Mouse (Mus musculus) adrenal gland, adult (tissue): Measurements from ENCODE around the gene Thbd.

ENCODE experiments used
- DNase-seq, 2 experiments: peaks; one replicate each; pipeline ENCODE4 v3.0.0; 2022 to 2023; ENCODE audit warnings: low spot score in 1 of 2; ENCODE audit not compliant: inconsistent age in 2 of 2

Gene Thbd

GRCm38 (mm10) chr2:148425709-148426382, 17.9 kb upstream of the Thbd start:
- no peak for DNase-seq

GRCm38 (mm10) chr2:148421706-148422105, 13.7 kb upstream of the Thbd start:
- no peak for DNase-seq

GRCm38 (mm10) chr2:148421112-148421511, 13.1 kb upstream of the Thbd start:
- no peak for DNase-seq

- no peak for DNase-seq
Observed at GRCm38 (mm10) chr2:148419776-148420175, 11.8 kb upstream of the Thbd start.

GRCm38 (mm10) chr2:148419151-148419550, 11.2 kb upstream of the Thbd start:
- no peak for DNase-seq

GRCm38 (mm10) chr2:148409821-148410220, 1.8 kb upstream of the Thbd start:
- no peak for DNase-seq

GRCm38 (mm10) chr2:148409141-148409540, 1.2 kb upstream of the Thbd start:
- DNase-seq: peak; percentile 83 to 95

GRCm38 (mm10) chr2:148408761-148409120, 753 bp upstream of the Thbd start:
- no peak for DNase-seq

- DNase-seq: peak; percentile 69 to 91
Observed at GRCm38 (mm10) chr2:148406971-148407869, 768 bp downstream of the Thbd start.

GRCm38 (mm10) chr2:148406160-148406970, 1.6 kb downstream of the Thbd start:
- DNase-seq: peak; percentile 41 to 74

- DNase-seq: no peak
Observed at GRCm38 (mm10) chr2:148404906-148405305, 3.1 kb downstream of the Thbd start.

- DNase-seq: no peak
Observed at GRCm38 (mm10) chr2:148402227-148402626, 5.8 kb downstream of the Thbd start.

GRCm38 (mm10) chr2:148398901-148399685, 8.9 kb downstream of the Thbd start:
- DNase-seq: no peak

GRCm38 (mm10) chr2:148397784-148398100, 10.2 kb downstream of the Thbd start:
- peak; percentile 47 to 81 for DNase-seq

- DNase-seq: peak in 1 of 2 experiments; percentile 27
Observed at GRCm38 (mm10) chr2:148397015-148397783, 10.8 kb downstream of the Thbd start.

GRCm38 (mm10) chr2:148396209-148396608, 11.8 kb downstream of the Thbd start:
- no peak for DNase-seq

- DNase-seq: peak; percentile 32 to 70
Observed at GRCm38 (mm10) chr2:148395131-148396051, 12.6 kb downstream of the Thbd start, which contains the start of gene Sstr4. TSS of gene Sstr4 (plus strand) at chr2:148395344.

GRCm38 (mm10) chr2:148393846-148394245, 14.1 kb downstream of the Thbd start:
- no peak for DNase-seq

- no peak for DNase-seq
Observed at GRCm38 (mm10) chr2:148393149-148393548, 14.8 kb downstream of the Thbd start.
